Mouse (Mus musculus): ENCODE measurements around the gene Aph1a. TPM values are rescaled to one million over a fixed set of nuclear protein-coding genes. Genes with fewer than 3 reads are reported as not detected.

Gene Aph1a
- polyA plus RNA-seq (2017; shearing (Covaris generic)), result 10 to 100 TPM; 47.8 to 56.0 TPM

GRCm38 (mm10) chr3:95893606-95894316 is at the start of gene Aph1a:
Aph1a (plus strand) TSS chr3:95893969.

GRCm38 (mm10) chr3:95855502-95856089 is 38.2 kb upstream of the Aph1a start, which contains the start of gene Prpf3:
Prpf3 (minus strand) TSS chr3:95855885.

GRCm38 (mm10) chr3:95871392-95871867 is 22.3 kb upstream of the Aph1a start, which contains the start of gene Mrps21:
Mrps21 (minus strand) TSS chr3:95871519.

GRCm38 (mm10) chr3:95881979-95882815 is 11.6 kb upstream of the Aph1a start, which contains the start of gene Ciart:
Ciart (minus strand) TSS chr3:95882251.

GRCm38 (mm10) chr3:95891211-95892065 is 2.3 kb upstream of the Aph1a start, which contains the start of gene BC028528:
BC028528 (minus strand) TSS chr3:95892005.

GRCm38 (mm10) chr3:95904568-95904967 is 10.8 kb downstream of the Aph1a start, which contains the start of gene Car14:
Car14 (minus strand) TSS chr3:95904691.

GRCm38 (mm10) chr3:95928658-95929503 is 35.1 kb downstream of the Aph1a start, which contains the start of gene Anp32e:
Anp32e (plus strand) TSS chr3:95929246.

Other genes with a start within 250 kb of the Aph1a start
- gene Mcl1, start 235.2 kb upstream of the Aph1a start, polyA plus RNA-seq (2017; shearing (Covaris generic)), result 100 to 1,000 TPM; 462 to 507 TPM
- 10 to 100 TPM; 10.7 to 17.7 TPM for gene Adamtsl4, start 206.1 kb upstream of the Aph1a start, polyA plus RNA-seq (2017; shearing (Covaris generic))
- 100 to 1,000 TPM; 147 to 151 TPM for gene Ecm1, start 154.4 kb upstream of the Aph1a start, polyA plus RNA-seq (2017; shearing (Covaris generic))
- gene Tars2, start 133.8 kb upstream of the Aph1a start, polyA plus RNA-seq (2017; shearing (Covaris generic)), result 10 to 100 TPM; 76.4 to 81.3 TPM
- gene Rprd2, start 75.1 kb upstream of the Aph1a start, polyA plus RNA-seq (2017; shearing (Covaris generic)), result 10 to 100 TPM; 27.2 to 27.6 TPM
- 10 to 100 TPM; 57.4 to 73.7 TPM for gene Prpf3, start 38.1 kb upstream of the Aph1a start, polyA plus RNA-seq (2017; shearing (Covaris generic))
- 100 to 1,000 TPM; 201 to 205 TPM for gene Mrps21, start 22.4 kb upstream of the Aph1a start, polyA plus RNA-seq (2017; shearing (Covaris generic))
- gene Ciart, start 11.7 kb upstream of the Aph1a start, polyA plus RNA-seq (2017; shearing (Covaris generic)), result 10 to 100 TPM in 1 of 2 experiments, 1 to 10 TPM in 1; 7.7 to 11.6 TPM
- gene BC028528, start 2.0 kb upstream of the Aph1a start, polyA plus RNA-seq (2017; shearing (Covaris generic)), result 1 to 10 TPM in 1 of 2 experiments, under 1 TPM in 1; 0.52 to 2.7 TPM
- gene Car14, start 10.7 kb downstream of the Aph1a start, polyA plus RNA-seq (2017; shearing (Covaris generic)), result not detected
- 100 to 1,000 TPM; 154 to 215 TPM for gene Anp32e, start 35.3 kb downstream of the Aph1a start, polyA plus RNA-seq (2017; shearing (Covaris generic))
- gene Plekho1, start 102.0 kb downstream of the Aph1a start, polyA plus RNA-seq (2017; shearing (Covaris generic)), result 10 to 100 TPM; 11.5 to 14.0 TPM
- gene Vps45, start 164.5 kb downstream of the Aph1a start, polyA plus RNA-seq (2017; shearing (Covaris generic)), result 10 to 100 TPM; 22.0 to 26.8 TPM
- gene Otud7b, start 210.6 kb downstream of the Aph1a start, polyA plus RNA-seq (2017; shearing (Covaris generic)), result 10 to 100 TPM; 16.6 to 20.0 TPM

All from inflammation-experienced regulatory T-cells (primary cell).